Comparison of ENCODE assay signal across 19 mouse cellular contexts in genomic region chr16:97089339-97089738, GRCm38 (mm10).
DNase-seq lines count a peak whose midpoint lies in the region; ATAC-seq and TF ChIP-seq lines count a peak whose summit lies in the region.
"Had no signal": no experiment of that assay in that cellular context is flagged by ENCODE, and none has a peak within 500 bp of the region (broad histone marks: within the 10 kb centered on the region; RNA-seq: fewer than 3 reads in every experiment).

No protein-coding gene starts in this region.

- H3K36me3 ChIP-seq in intestine, embryonic 14.5 days (ENCODE audit: control insufficient read depth, insufficient read depth, low read length) = no peaks in the 10 kb centered on the region
- no peaks in the 10 kb centered on the region for H3K36me3 ChIP-seq in intestine, postnatal 0 days (ENCODE audit: control insufficient read depth, insufficient read depth)
- no peaks in the 10 kb centered on the region for H3K36me3 ChIP-seq in limb, embryonic 10.5 days
- H3K36me3 ChIP-seq: G1E; heart, embryonic 10.5 days; kidney, embryonic 15.5 days; limb, embryonic 12.5 days; midbrain, embryonic 10.5 days had no signal

- DNase-seq in intestine, embryonic 14.5 days (ENCODE audit: low spot score) = peak; percentile 67
- DNase-seq in ES-CJ7 (ENCODE audit: low read depth, low spot score) (peak; percentile 2), ZHBTc4 (ENCODE audit: low read depth, low spot score) (peak; percentile 7)
- DNase-seq in limb, embryonic 10.5 days (ENCODE audit: low spot score) = peak; percentile 46
- DNase-seq in right cerebral cortex, adult 2 months (ENCODE audit: low spot score in 2 of 2) = no peak
- no peak for DNase-seq in cerebellum, adult 18-20 months
- DNase-seq: adrenal gland, postnatal 10 days; cerebellum, adult 2 months; gastrocnemius, postnatal 10 days; lung, postnatal 36 days; right cerebral cortex, postnatal 4 days; thymus, postnatal 36 days had no signal

- H3K9me3 ChIP-seq in intestine, embryonic 14.5 days (ENCODE audit: control insufficient read depth, low read length) = no peaks in the 10 kb centered on the region
- no peaks in the 10 kb centered on the region for H3K9me3 ChIP-seq in intestine, postnatal 0 days (ENCODE audit: control insufficient read depth)
- no peaks in the 10 kb centered on the region for H3K9me3 ChIP-seq in limb, embryonic 10.5 days (replicated peaks)
- H3K9me3 ChIP-seq: G1E; heart, embryonic 10.5 days; kidney, embryonic 15.5 days; limb, embryonic 12.5 days; midbrain, embryonic 10.5 days had no signal

- no peak for TF ChIP-seq CTCF in intestine, postnatal 0 days (IDR thresholded peaks at IDR 0.05; ENCODE audit: low read depth)

- WGBS in intestine, embryonic 14.5 days = 40% methylated on average over 3 of the region's 3 CpGs
- WGBS in intestine, postnatal 0 days = 44% methylated on average over 3 of the region's 3 CpGs
- WGBS in limb, embryonic 10.5 days = 60% methylated on average over 3 of the region's 3 CpGs

- H3K27ac ChIP-seq in intestine, embryonic 14.5 days (ENCODE audit: low read depth) = no peak overlapping the region
- H3K27ac ChIP-seq in intestine, postnatal 0 days (ENCODE audit: low read depth, low read length) = no peak overlapping the region
- no peak overlapping the region for H3K27ac ChIP-seq in limb, embryonic 10.5 days
- H3K27ac ChIP-seq: heart, embryonic 10.5 days; kidney, embryonic 15.5 days; left cerebral cortex, adult 2 months; limb, embryonic 12.5 days; midbrain, embryonic 10.5 days had no signal

- H3K27me3 ChIP-seq in intestine, embryonic 14.5 days (replicated peaks; ENCODE audit: control insufficient read depth, insufficient read depth, low read length) = no peaks in the 10 kb centered on the region
- H3K27me3 ChIP-seq in intestine, postnatal 0 days (replicated peaks; ENCODE audit: control insufficient read depth, insufficient read depth, low read length) = no peaks in the 10 kb centered on the region
- H3K27me3 ChIP-seq in limb, embryonic 10.5 days (ENCODE audit: low read depth, poor library complexity, severe bottlenecking) = no peaks in the 10 kb centered on the region

- H3K4me3 ChIP-seq in intestine, embryonic 14.5 days (ENCODE audit: low read depth, low read length) = no peak overlapping the region
- H3K4me3 ChIP-seq in intestine, postnatal 0 days (ENCODE audit: low read depth, low read length) = no peak overlapping the region
- no peak overlapping the region for H3K4me3 ChIP-seq in limb, embryonic 10.5 days
- H3K4me3 ChIP-seq: heart, embryonic 10.5 days; kidney, embryonic 15.5 days; left cerebral cortex, adult 2 months; limb, embryonic 12.5 days; midbrain, embryonic 10.5 days had no signal

- no peak for ATAC-seq in intestine, embryonic 14.5 days (replicated peaks; ENCODE audit: low FRiP score, low TSS enrichment, low read depth)
- ATAC-seq in intestine, postnatal 0 days = no peak

- H3K4me2 ChIP-seq in intestine, embryonic 14.5 days (ENCODE audit: low read length) = no peak overlapping the region
- H3K4me2 ChIP-seq in intestine, postnatal 0 days (replicated peaks; ENCODE audit: low read depth) = no peak overlapping the region
- H3K4me2 ChIP-seq: kidney, embryonic 15.5 days; limb, embryonic 12.5 days had no signal

- no peak overlapping the region for H3K9ac ChIP-seq in intestine, embryonic 14.5 days (ENCODE audit: low read length)
- no peak overlapping the region for H3K9ac ChIP-seq in intestine, postnatal 0 days (ENCODE audit: low read depth, low read length)
- H3K9ac ChIP-seq: kidney, embryonic 15.5 days; limb, embryonic 12.5 days had no signal

- H3K4me1 ChIP-seq in intestine, embryonic 14.5 days (replicated peaks; ENCODE audit: control insufficient read depth, insufficient read depth, low read length) = no peaks in the 10 kb centered on the region
- H3K4me1 ChIP-seq in intestine, postnatal 0 days (replicated peaks; ENCODE audit: control insufficient read depth, insufficient read depth, low read length) = no peaks in the 10 kb centered on the region
- no peaks in the 10 kb centered on the region for H3K4me1 ChIP-seq in limb, embryonic 10.5 days
- H3K4me1 ChIP-seq: heart, embryonic 10.5 days; kidney, embryonic 15.5 days; limb, embryonic 12.5 days; midbrain, embryonic 10.5 days had no signal

Comparison
In these comparisons a context has a peak if more than half of its experiments do, and no peak if none do; other contexts are left out.
1. DNase-seq: peak in intestine, embryonic 14.5 days (single experiment), ES-CJ7 (single experiment), ZHBTc4 (single experiment) and limb, embryonic 10.5 days (single experiment); none in right cerebral cortex, adult 2 months (0 of 2) and cerebellum, adult 18-20 months (0 of 2).